Mouse (Mus musculus) spleen, postnatal 14 days (tissue): Measurements from ENCODE around the gene Rln3.
"Not testable (repeated sequence)": the region's sequence is repeated elsewhere in the genome, so short reads cannot be mapped to it uniquely, and the experiment has no call there.

Experiments used
- DNase-seq, 2 experiments: peaks; one replicate each; pipeline ENCODE4 v3.0.0; 2021 to 2022; ENCODE audit warnings: low spot score in 2 of 2

Gene Rln3

DNA sequence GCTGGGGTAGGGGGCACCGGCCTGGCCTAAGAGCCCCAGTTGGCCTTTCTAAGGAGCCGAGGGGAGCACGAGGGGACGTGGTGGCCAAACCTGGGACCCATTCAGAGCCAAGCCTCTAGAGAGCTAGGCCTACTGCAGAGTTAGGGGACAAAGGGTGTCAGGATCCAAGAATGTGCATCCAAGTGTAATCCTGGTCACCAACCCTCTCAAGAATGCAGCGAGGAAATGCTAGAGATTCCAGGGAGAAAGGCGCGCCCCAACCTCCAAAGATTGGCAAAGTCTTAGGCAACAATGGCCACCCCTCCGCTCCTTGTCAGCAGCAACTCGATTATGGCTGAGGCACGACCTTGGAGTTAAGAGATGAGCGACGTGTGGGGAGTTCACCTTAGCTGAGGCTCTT is 23.2 kb downstream of the Rln3 start:
- no peak for DNase-seq

DNA sequence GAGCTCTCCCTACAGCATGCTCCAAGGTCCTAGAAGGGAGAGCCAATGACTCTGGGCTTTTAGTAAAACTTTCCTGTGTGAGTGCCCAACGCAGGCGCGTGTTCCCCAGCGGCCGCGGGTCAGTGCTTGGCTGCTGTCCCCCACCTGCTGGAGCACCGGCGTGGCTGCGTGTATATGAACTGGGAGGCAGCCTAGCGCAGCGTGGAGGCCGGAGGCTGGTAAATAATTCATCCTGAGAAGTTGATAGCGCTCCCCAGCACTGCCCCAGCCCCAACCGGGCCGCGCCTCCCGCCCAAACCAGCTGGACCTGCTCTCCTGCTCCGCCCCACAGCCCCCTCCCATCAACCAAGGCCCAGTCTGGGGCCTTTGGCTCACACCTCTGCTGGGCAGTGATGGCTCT is 23.7 kb downstream of the Rln3 start, which contains the start of gene Palm3:
Gene Palm3, plus strand, starts transcription at position 376 of the 400 bp plus-strand sequence.
- no peak for DNase-seq

DNA sequence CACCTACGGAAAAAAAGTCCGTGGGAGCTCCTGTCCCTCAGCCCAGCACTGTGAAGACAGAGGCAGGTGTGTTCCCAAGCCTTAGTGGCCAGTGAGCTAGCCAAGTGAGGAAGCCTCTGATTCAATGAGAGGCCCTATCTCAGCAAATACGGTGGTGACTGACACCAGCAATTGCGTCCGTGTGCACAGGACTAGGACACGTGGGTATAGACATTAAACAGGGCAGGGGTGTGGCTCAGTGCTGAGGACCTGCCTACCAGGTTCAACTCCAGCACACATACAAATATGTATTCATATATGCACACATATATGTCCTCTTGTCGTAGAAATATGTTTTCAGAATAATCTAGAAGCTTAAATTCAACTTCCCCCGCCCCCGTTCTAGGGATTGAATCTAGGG is 25.1 kb downstream of the Rln3 start:
- DNase-seq, result no peak

GRCm38 (mm10) chr8:84015833-84016232 is 29.0 kb downstream of the Rln3 start:
- DNase-seq, result no peak

DNA sequence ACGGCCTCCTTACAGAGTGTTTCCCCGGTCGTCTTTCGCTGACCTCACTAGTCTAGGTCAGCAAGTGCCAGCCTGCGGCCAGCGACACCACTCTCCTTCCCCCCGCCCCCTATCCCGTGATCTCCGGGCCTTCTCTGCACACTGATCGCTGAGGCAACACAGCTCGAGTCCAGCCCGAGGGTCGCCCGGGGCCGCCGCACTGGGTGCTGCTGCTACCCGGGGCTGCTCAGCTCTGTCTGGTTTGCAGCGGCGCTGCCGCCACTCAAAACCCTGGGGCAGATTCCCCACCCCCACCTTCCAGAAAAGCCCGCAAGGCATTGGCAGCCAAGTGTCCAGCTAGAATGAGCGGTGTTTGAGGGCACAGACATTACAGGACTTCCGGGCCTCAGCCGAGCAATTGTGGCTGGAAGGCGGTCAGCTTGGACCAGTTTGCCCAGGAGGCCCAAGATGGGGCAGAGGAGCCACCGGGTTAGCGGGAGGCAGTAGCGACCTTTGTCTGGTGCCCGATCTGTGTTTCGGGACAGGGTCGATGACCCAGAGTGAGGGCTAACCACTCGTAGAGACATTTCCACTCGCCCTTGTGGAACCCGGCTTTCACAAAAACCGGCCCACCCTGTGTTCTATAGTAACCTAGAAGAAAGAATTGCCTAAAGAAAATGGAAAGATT is 32.2 kb downstream of the Rln3 start:
- DNase-seq, result no peak

DNA sequence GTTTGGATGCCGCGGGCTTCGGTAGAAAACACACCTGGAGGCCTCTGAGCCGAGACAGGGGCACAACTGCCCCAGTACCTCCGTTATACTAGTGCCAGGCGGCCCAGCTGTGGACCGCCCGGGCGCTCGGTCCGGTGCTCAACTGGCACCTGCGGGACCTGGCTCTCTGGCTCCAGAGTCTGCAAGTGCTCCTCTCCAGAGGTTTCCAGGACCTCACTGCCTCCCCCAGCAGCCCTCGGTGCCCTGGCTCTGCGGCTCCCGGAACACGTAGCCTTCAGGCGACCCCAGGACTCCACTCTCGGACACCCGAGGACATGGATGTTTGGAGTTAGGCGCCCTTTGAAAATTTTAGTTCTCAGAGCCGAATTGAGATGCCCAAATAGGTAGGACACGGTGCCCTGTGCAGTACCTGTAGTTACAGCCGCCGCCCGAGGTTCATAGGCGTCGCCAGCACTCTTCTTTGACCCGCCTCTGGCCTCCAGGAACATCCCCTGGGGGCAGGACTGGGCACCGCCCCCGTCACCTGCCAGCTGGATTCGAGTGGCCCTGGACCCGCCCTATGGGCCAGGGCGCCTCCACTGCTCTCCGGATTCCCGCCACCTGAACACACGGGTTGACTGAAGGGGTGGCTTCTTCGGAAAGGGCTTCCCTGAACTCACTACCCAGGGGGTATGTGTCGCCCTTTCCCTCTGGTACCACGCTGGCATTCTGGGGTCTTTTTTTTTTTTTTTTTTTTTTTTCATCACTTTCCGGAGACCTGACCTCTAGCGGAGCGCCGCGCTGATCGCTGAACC is 32.9 kb downstream of the Rln3 start, which contains the start of gene 2210011C24Rik:
Gene 2210011C24Rik, minus strand, starts transcription at position 467 of the 794 bp plus-strand sequence.
- DNase-seq, result no peak

DNA sequence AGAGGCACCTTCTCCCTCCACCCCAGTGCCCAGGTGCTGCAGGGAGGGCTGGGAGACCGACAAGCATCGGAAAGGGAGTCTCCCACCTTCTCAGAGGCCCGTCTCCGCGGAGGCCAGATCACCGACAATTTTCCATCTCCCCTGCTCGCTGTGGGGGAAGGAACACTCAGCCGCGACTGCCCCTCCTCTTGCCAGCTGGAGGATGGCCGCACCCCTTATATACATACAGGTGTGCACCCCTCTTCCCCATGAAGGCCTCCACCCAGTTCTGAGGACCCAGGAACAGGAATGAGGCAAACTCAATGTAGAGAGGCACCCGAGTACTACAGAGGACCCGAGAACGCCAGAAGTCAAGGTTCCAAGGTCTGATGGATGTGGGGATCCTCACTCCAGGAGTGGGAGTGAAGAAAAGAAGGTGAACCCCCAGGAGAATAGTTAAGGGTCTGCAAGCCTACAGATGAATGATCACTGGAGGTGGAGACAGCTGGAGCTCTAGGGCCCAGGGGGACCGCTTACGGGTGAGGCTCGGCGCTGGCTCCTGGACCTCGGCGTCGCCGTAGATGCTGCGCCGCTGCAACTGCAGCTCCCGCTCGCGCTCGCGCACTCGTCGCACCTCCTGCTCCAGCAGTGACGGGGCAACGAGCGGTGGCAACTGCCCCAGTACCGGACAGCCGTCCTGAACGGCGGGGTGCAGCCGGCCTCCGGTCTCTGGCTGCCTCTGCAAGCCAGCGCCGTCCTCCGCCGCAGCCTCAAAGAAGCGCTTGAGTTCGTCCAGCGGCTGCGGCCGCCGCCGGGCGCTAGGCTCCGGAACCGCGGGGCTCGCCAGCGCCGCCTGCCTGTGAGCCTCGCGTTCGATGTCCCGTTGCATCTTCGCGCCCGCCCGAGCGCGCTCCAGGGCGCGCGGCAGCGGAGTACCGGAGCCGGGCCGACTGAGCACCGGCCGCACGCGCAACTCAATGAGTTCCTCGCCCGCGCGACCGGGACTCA is 33.9 kb downstream of the Rln3 start:
- DNase-seq, result peak; percentile 48 to 63

DNA sequence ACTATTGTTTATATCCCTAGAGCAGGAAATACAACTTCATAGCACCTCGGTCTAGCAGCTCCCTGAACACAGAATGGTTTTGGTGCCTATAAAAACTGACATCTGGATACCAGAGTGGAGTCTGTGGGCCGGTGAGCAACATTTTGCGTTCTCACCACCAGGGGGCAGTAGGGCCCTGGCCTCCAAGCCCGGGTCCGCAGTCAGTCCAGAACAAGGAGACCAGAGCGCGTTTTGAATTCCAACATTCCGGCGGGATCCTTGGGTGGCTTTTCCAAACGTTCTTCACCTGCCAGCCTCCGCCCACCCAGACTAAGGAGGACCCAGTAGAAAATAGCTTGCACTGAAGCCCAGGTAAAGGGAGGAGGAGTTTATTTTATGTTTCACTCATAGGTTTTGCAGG is 34.9 kb downstream of the Rln3 start:
- peak; percentile 63 to 78 for DNase-seq

DNA sequence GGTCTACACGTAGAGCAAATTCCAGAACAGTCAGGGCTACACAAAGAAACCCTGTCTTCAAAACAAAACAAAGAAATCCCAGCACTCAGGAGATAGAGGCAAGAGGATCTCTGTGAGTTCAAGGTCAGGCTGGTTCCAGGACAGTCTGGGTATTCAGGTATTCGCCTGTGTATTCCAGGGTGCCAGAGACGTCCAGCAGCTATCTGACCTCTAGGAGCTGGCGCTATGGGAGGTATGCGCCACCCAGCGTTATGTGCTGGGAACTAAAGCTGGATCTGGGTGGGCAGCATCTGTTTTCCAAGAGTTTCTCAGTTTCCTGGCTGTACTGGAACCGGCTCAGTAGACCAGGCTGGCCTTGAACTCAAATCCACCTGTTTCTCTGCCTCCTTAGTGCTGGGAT is 36.4 kb downstream of the Rln3 start:
- DNase-seq, result no peak

DNA sequence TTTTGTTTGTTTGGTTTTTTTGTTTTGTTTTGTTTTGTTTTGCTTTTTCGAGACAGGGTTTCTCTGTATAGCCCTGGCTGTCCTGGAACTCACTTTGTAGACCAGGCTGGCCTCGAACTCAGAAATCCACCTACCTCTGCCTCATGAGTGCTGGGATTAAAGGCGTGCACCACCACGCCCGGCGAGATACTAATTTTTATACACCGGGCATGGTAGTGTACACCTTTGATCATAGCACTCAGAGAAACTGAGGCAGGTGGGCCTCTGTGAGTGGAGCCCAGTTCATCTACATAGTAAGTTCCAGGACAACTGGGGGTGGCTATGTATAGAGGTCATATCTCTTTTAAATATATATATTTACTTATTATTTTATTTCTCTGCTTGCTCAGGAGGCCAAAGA is 39.3 kb downstream of the Rln3 start:
- not testable (repeated sequence) for DNase-seq

GRCm38 (mm10) chr8:84004533-84005201 is 40.1 kb downstream of the Rln3 start:
- peak; percentile 87 to 92 for DNase-seq

GRCm38 (mm10) chr8:84003612-84004246 is 41.1 kb downstream of the Rln3 start:
- no peak for DNase-seq

- DNase-seq, result no peak
Measured at GRCm38 (mm10) chr8:84002957-84003611, 41.7 kb downstream of the Rln3 start.

GRCm38 (mm10) chr8:84001281-84002000 is 43.4 kb downstream of the Rln3 start, which contains the start of gene 1700067K01Rik:
TSS of gene 1700067K01Rik (plus strand) at chr8:84001502.
- no peak for DNase-seq

- no peak for DNase-seq
Measured at GRCm38 (mm10) chr8:83999825-84000224, 45.0 kb downstream of the Rln3 start.

- DNase-seq, result no peak
Measured at GRCm38 (mm10) chr8:83999057-83999705, 45.6 kb downstream of the Rln3 start.

GRCm38 (mm10) chr8:83998231-83999056 is 46.4 kb downstream of the Rln3 start:
- peak; percentile 41 to 59 for DNase-seq

- peak; percentile 46 to 48 for DNase-seq
Measured at GRCm38 (mm10) chr8:83997511-83998141, 47.2 kb downstream of the Rln3 start, which contains the start of gene Samd1. TSS of gene Samd1 (plus strand) at chr8:83997672.
